Mouse (Mus musculus) liver, embryonic 12.5 days (tissue): ENCODE data around the gene Phospho1. TPM values are rescaled to one million over a fixed set of nuclear protein-coding genes. Genes with fewer than 3 reads are reported as not detected.

Experiments
- ATAC-seq: fragments of 200-750 bp; cut with Nextera tagmentation; 2 replicates; pipeline ENCODE4 v1.8.0; 2017; ENCODE audit warnings: moderate number of reproducible peaks, mild to moderate bottlenecking, moderate library complexity
- H3K27ac ChIP-seq: fragments of 300-500 bp; sonication (generic); 2 replicates; pipeline ENCODE4 v1.5.1; 2016; ENCODE audit warnings: mild to moderate bottlenecking
- H3K27me3 ChIP-seq: fragments of 300-500 bp; sonication (generic); replicated peaks from 2 replicates; pipeline ENCODE4 v1.6.1; 2016; ENCODE audit warnings: mild to moderate bottlenecking, moderate library complexity
- H3K36me3 ChIP-seq: fragments of 300-500 bp; sonication (generic); 2 replicates; pipeline ENCODE4 v1.6.1; 2016; ENCODE audit warnings: mild to moderate bottlenecking, moderate library complexity
- H3K4me1 ChIP-seq: fragments of 300-500 bp; sonication (generic); 2 replicates; pipeline ENCODE4 v1.6.1; 2016
- H3K4me2 ChIP-seq: fragments of 300-500 bp; sonication (generic); 2 replicates; pipeline ENCODE4 v1.6.1; 2016; ENCODE audit warnings: mild to moderate bottlenecking, moderate library complexity
- H3K4me3 ChIP-seq: fragments of 300-500 bp; sonication (generic); 2 replicates; pipeline ENCODE4 v1.5.1; 2016; ENCODE audit warnings: mild to moderate bottlenecking, moderate library complexity
- H3K9ac ChIP-seq: fragments of 300-500 bp; sonication (generic); 2 replicates; pipeline ENCODE4 v1.6.1; 2016; ENCODE audit warnings: mild to moderate bottlenecking, moderate library complexity
- H3K9me3 ChIP-seq: fragments of 300-500 bp; sonication (generic); replicated peaks from 2 replicates; pipeline ENCODE4 v1.6.1; 2016; ENCODE audit warnings: mild to moderate bottlenecking, moderate library complexity
- WGBS: fragments of 180-500 bp; shearing (Covaris S2); methylation state at CpG from one replicate; pipeline ENCODE4 v1.1.7; 2016; ENCODE audit not compliant: insufficient replicate concordance; 5-methylcytosine and 5-hydroxymethylcytosine counted together
- polyA plus RNA-seq: library from polyadenylated mRNA; unstranded; fragments of >200 nt; fragmentation: Nextera tagmentation; extraction: Ambion mirVana; gene quantifications from 2 replicates; pipeline ENCODE4 v1.2.1, GENCODE M21; 2016

The Phospho1 gene
- polyA plus RNA-seq, 1 experiment from 2014 or later = 3.4 TPM

- no peak for ATAC-seq
- 79% methylated on average over 2 of the region's 2 CpGs for WGBS
- no peak overlapping the region for H3K27ac ChIP-seq
- no peaks in the 10 kb centered on the region for H3K36me3 ChIP-seq
- H3K9ac ChIP-seq = no peak overlapping the region
- H3K9me3 ChIP-seq = no peaks in the 10 kb centered on the region; the same call in 1 of the 2 replicates
- no peak overlapping the region for H3K4me3 ChIP-seq
- H3K4me2 ChIP-seq = no peak overlapping the region
- peaks cover 35% of the 10 kb centered on the region for H3K4me1 ChIP-seq
- H3K27me3 ChIP-seq = peaks cover 12% of the 10 kb centered on the region; the same call in 1 of the 2 replicates
Observed at GRCm38 (mm10) chr11:95814101-95814500, 10.2 kb upstream of the Phospho1 start.

DNA sequence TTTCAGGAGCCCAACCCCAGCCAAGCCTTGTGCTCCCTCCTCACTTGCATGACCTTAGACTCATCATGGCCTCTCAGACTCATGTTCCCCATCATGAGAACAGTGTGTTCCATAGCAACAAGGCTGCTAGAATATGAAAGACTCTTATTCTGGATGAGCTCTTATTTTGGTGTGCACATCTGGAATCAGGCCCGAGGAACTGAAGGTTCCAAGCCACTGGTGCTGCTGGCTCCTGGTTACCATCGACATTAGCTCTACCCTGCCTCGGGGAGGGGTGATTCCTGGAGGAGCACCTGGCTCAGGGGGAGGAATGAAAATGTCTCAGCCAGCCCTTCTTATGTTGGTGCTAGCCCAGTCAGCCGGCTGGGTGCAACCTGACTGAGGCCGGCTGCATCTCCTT, 9.4 kb upstream of the Phospho1 start:
- H3K27ac ChIP-seq = no peak overlapping the region
- H3K4me3 ChIP-seq = no peak overlapping the region
- H3K9me3 ChIP-seq = no peaks in the 10 kb centered on the region; the same call in 1 of the 2 replicates
- H3K4me2 ChIP-seq = no peak overlapping the region
- peaks cover 27% of the 10 kb centered on the region for H3K4me1 ChIP-seq
- ATAC-seq = no peak
- WGBS = 66% methylated on average over 5 of the region's 5 CpGs
- H3K36me3 ChIP-seq = no peaks in the 10 kb centered on the region
- H3K9ac ChIP-seq = no peak overlapping the region
- peaks cover 12% of the 10 kb centered on the region; the same call in 1 of the 2 replicates for H3K27me3 ChIP-seq

DNA sequence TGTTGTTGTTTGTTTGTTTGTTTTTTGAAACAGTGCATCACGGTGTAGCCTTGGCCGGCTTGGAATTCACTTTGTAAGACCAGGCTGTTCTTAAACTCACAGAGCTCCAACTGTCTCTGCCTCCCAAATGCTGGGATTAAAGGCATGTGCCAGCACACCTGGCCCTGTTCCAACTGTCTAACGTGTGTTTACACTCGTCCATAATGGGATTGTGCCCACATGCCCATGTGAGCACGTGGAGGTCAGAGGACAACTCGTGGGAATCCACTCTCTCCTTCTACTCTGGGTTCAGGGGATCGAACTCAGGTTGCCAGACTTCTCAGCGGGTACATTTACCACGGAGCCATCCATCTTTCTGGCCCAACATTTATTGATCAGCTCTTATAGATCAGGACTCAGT, 8.9 kb upstream of the Phospho1 start:
- Histone ChIP-seq H3K9me3 (no peaks in the 10 kb centered on the region; the same call in 1 of the 2 replicates), H3K27ac (no peak overlapping the region), H3K27me3 (peaks cover 12% of the 10 kb centered on the region; the same call in 1 of the 2 replicates), H3K9ac (no peak overlapping the region), H3K4me2 (no peak overlapping the region), H3K4me1 (peaks cover 24% of the 10 kb centered on the region), H3K4me3 (no peak overlapping the region), H3K36me3 (no peaks in the 10 kb centered on the region)
- 73% methylated on average over 9 of the region's 9 CpGs for WGBS
- ATAC-seq = no peak

DNA sequence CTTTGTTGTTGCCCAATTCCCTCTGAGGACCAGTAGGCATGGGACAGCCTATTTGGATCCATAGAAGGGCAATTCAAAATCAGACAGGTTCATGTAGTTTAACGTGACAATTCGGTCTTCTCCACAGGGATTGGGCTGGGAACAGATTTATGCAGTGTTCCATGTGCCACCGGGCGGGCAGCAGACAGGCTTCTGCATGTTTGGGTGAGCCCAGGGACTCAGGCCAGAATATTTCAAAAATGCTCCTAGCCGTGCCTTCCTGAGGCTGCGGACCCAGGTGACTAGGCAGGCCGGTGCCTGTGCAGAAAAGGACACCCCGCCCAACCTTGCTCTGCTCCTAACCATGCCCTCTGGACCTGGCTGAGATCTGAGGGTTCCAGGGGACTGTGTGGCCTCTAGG, 5.2 kb upstream of the Phospho1 start:
- H3K27ac ChIP-seq = no peak overlapping the region
- no peaks in the 10 kb centered on the region for H3K36me3 ChIP-seq
- H3K27me3 ChIP-seq = peaks cover 17% of the 10 kb centered on the region; the same call in 1 of the 2 replicates
- WGBS = 84% methylated on average over 8 of the region's 8 CpGs
- no peak overlapping the region for H3K4me3 ChIP-seq
- peaks cover 20% of the 10 kb centered on the region for H3K4me1 ChIP-seq
- no peaks in the 10 kb centered on the region; the same call in 1 of the 2 replicates for H3K9me3 ChIP-seq
- no peak overlapping the region for H3K9ac ChIP-seq
- no peak for ATAC-seq
- no peak overlapping the region for H3K4me2 ChIP-seq

GRCm38 (mm10) chr11:95821511-95821910, 2.8 kb upstream of the Phospho1 start:
- ATAC-seq = no peak
- H3K4me3 ChIP-seq = no peak overlapping the region
- H3K9me3 ChIP-seq = no peaks in the 10 kb centered on the region
- peaks cover 41% of the 10 kb centered on the region for H3K4me1 ChIP-seq
- no peak overlapping the region for H3K4me2 ChIP-seq
- H3K27me3 ChIP-seq = peaks cover 27% of the 10 kb centered on the region
- H3K27ac ChIP-seq = no peak overlapping the region
- no peak overlapping the region for H3K9ac ChIP-seq
- WGBS = 69% methylated on average over 3 of the region's 3 CpGs
- H3K36me3 ChIP-seq = no peaks in the 10 kb centered on the region

GRCm38 (mm10) chr11:95822437-95822836, 1.9 kb upstream of the Phospho1 start:
- Histone ChIP-seq H3K9ac (no peak overlapping the region), H3K27ac (no peak overlapping the region), H3K36me3 (no peaks in the 10 kb centered on the region), H3K27me3 (peaks cover 29% of the 10 kb centered on the region), H3K4me1 (peaks cover 50% of the 10 kb centered on the region), H3K4me3 (no peak overlapping the region), H3K4me2 (no peak overlapping the region), H3K9me3 (no peaks in the 10 kb centered on the region)
- ATAC-seq = no peak
- WGBS = 86% methylated on average over 4 of the region's 4 CpGs

DNA sequence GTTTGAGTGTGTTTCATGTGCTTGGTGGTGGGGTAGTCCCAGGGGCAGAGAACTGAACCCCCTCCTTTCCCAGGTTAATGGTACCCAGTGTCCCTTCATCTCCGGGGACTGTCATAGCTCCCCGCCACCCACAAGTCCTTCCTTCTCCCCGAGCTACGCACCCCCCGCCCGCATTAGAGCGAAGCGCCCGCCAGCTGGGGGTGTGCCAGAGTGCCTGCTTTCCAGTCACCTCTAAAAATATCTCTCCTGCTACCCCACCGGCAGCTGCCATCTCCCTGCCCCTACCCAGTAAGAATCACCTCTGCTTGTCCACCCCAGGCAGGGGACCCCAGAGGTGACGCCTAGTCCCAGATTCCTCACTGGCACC, 561 bp downstream of the Phospho1 start:
- Histone ChIP-seq H3K4me3 (peak overlapping the region; percentile 74), H3K36me3 (0 out of 2 replicates have a peak, but pooled peaks cover 3% of the 10 kb centered on the region), H3K27me3 (peaks cover 50% of the 10 kb centered on the region), H3K4me2 (peak overlapping the region; percentile 96), H3K9me3 (no peaks in the 10 kb centered on the region), H3K9ac (peak overlapping the region; percentile 93), H3K4me1 (peaks cover 74% of the 10 kb centered on the region), H3K27ac (peak overlapping the region; percentile 71)
- ATAC-seq = 0 out of 2 replicates have a peak, but pooled peaks have one; percentile 1
- 6% methylated on average over 11 of the region's 11 CpGs for WGBS

DNA sequence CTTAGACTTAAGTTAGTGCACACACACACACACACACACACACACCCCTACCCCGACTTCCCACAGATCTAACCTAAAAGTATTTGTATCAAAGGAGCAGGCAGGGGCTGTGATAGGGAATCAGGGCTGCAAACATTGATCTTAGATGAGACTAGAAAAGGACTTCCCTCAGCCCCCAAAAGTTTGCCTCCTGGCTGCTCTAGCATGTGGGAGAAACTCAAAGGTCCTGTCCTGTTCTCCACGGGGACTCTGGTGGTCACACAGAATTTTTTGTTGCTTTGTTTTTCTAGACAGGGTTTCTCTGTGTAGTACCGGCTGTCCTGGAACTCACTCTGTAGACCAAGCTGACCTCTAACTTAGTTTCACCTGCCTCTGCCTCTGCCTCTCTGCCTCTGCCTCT, 1.3 kb downstream of the Phospho1 start:
- Histone ChIP-seq H3K4me3 (peak overlapping the region; percentile 74), H3K27me3 (peaks cover 58% of the 10 kb centered on the region), H3K36me3 (peaks cover 6% of the 10 kb centered on the region), H3K4me1 (peaks cover 77% of the 10 kb centered on the region), H3K9ac (peak overlapping the region; percentile 93), H3K27ac (peak overlapping the region; percentile 70; the same call in 1 of the 2 replicates), H3K4me2 (peak overlapping the region; percentile 96), H3K9me3 (no peaks in the 10 kb centered on the region)
- ATAC-seq = no peak
- WGBS = 52% methylated on average over 3 of the region's 3 CpGs

GRCm38 (mm10) chr11:95826317-95827167, 2.2 kb downstream of the Phospho1 start:
- Histone ChIP-seq H3K9me3 (no peaks in the 10 kb centered on the region), H3K27me3 (peaks cover 67% of the 10 kb centered on the region), H3K36me3 (peaks cover 12% of the 10 kb centered on the region), H3K27ac (peak overlapping the region; percentile 70), H3K4me3 (peak overlapping the region; percentile 74), H3K4me1 (peaks cover 84% of the 10 kb centered on the region), H3K4me2 (peak overlapping the region; percentile 96), H3K9ac (peak overlapping the region; percentile 93)
- WGBS = 39% methylated on average over 6 of the region's 6 CpGs
- ATAC-seq = no peak

DNA sequence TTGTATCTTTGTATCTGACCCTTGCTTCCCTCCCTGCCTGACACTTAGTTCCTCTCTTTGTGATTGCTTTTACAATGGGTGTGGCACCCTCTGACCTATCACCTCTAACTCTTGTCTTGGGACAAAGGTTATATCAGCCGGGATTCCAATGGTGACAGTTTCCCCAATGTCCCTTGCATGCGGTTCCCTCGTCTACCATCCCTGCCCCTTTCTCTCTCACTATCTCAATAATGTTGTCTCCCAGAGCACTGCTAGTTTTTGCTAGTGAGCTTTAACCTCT, 2.8 kb downstream of the Phospho1 start:
- H3K27ac ChIP-seq = peak overlapping the region; percentile 70; the same call in 1 of the 2 replicates
- H3K9ac ChIP-seq = peak overlapping the region; percentile 58
- no peaks in the 10 kb centered on the region for H3K9me3 ChIP-seq
- H3K27me3 ChIP-seq = peaks cover 73% of the 10 kb centered on the region
- 11% methylated on average over 3 of the region's 3 CpGs for WGBS
- ATAC-seq = no peak
- peaks cover 86% of the 10 kb centered on the region for H3K4me1 ChIP-seq
- H3K36me3 ChIP-seq = peaks cover 12% of the 10 kb centered on the region
- H3K4me2 ChIP-seq = peak overlapping the region; percentile 96
- peak overlapping the region; percentile 74; the same call in 1 of the 2 replicates for H3K4me3 ChIP-seq

GRCm38 (mm10) chr11:95827464-95828085, 3.3 kb downstream of the Phospho1 start:
- peak overlapping the region; percentile 96 for H3K4me2 ChIP-seq

More at GRCm38 (mm10) chr11:95827464-95828085, 3.3 kb downstream of the Phospho1 start:
- Histone ChIP-seq H3K27me3 (peaks cover 77% of the 10 kb centered on the region), H3K36me3 (peaks cover 12% of the 10 kb centered on the region), H3K9me3 (no peaks in the 10 kb centered on the region), H3K4me1 (peaks cover 86% of the 10 kb centered on the region), H3K27ac (peak overlapping the region; percentile 70; the same call in 1 of the 2 replicates), H3K4me3 (peak overlapping the region; percentile 74; the same call in 1 of the 2 replicates), H3K9ac (peak overlapping the region; percentile 58)
- ATAC-seq = no peak
- 13% methylated on average over 3 of the region's 3 CpGs for WGBS
